Mouse (Mus musculus) heart, postnatal 0 days (tissue): ENCODE results near the gene Clip3.

Experiments used
- CTCF ChIP-seq: IDR thresholded peaks from 2 replicates; pipeline ENCODE4 v1.5.1; 2016; ENCODE audit warnings: antibody characterized with exemption, control low read depth, low read depth
- EP300 ChIP-seq: IDR thresholded peaks from 2 replicates; pipeline ENCODE4 v1.6.1; 2016; ENCODE audit warnings: antibody characterized with exemption, low read depth

GRCm38 (mm10) chr7:30297266-30297665, 5.7 kb downstream of the Clip3 start:
- TF ChIP-seq CTCF (no peak), EP300 (no peak)
